In genomic region chr8:120281487-120281886, GRCm38 (mm10) we compare ENCODE assay signal across 8 mouse cellular contexts. TPM values are rescaled to one million over a fixed set of nuclear protein-coding genes. Genes with fewer than 3 reads are reported as not detected.
DNase-seq lines count a peak whose midpoint lies in the region; ATAC-seq lines count a peak whose summit lies in the region.

No protein-coding gene starts in this region.

- no peaks in the 10 kb centered on the region for H3K36me3 ChIP-seq in forebrain, embryonic 16.5 days (ENCODE audit: control insufficient read depth, insufficient read depth)
- no peaks in the 10 kb centered on the region for H3K36me3 ChIP-seq in limb, embryonic 12.5 days

- peak; percentile 80 for DNase-seq in urinary bladder, postnatal 14 days (ENCODE audit: low spot score)
- no peak for DNase-seq in urinary bladder, adult 2 months (ENCODE audit: low spot score)
- DNase-seq in cerebellum, adult 18-20 months: peak; percentile 83 to 85
- DNase-seq in neural tube, embryonic 10.5 days (ENCODE audit: extremely low spot score, low spot score): peak; percentile 80
- peak; percentile 91 for DNase-seq in thymus, postnatal 0 days (ENCODE audit: low spot score)

- no peaks in the 10 kb centered on the region for H3K27me3 ChIP-seq in forebrain, embryonic 16.5 days (replicated peaks; ENCODE audit: control insufficient read depth, insufficient read depth, low read length)
- no peaks in the 10 kb centered on the region for H3K27me3 ChIP-seq in limb, embryonic 12.5 days

- no peak overlapping the region for H3K4me3 ChIP-seq in forebrain, embryonic 16.5 days (replicated peaks; ENCODE audit: low read length)
- no peak overlapping the region for H3K4me3 ChIP-seq in limb, embryonic 12.5 days (replicated peaks)

- H3K4me1 ChIP-seq in forebrain, embryonic 16.5 days (replicated peaks; ENCODE audit: control insufficient read depth, insufficient read depth, low read length): peaks cover 45% of the 10 kb centered on the region
- peaks cover 96% of the 10 kb centered on the region for H3K4me1 ChIP-seq in limb, embryonic 12.5 days (replicated peaks)

- WGBS in forebrain, embryonic 16.5 days: 18% methylated on average over 4 of the region's 4 CpGs
- 12% methylated on average over 4 of the region's 4 CpGs for WGBS in limb, embryonic 12.5 days

- no peaks in the 10 kb centered on the region for H3K9me3 ChIP-seq in forebrain, embryonic 16.5 days (ENCODE audit: control insufficient read depth, low read length)
- H3K9me3 ChIP-seq in limb, embryonic 12.5 days: no peaks in the 10 kb centered on the region

- no peak overlapping the region for H3K27ac ChIP-seq in forebrain, embryonic 16.5 days (ENCODE audit: low read length)
- H3K27ac ChIP-seq in limb, embryonic 12.5 days: peak overlapping the region; percentile 45; the same call in 1 of the 2 replicates

- H3K4me2 ChIP-seq in forebrain, embryonic 16.5 days (ENCODE audit: low read length): no peak overlapping the region
- H3K4me2 ChIP-seq in limb, embryonic 12.5 days: no peak overlapping the region

- no peak overlapping the region for H3K9ac ChIP-seq in forebrain, embryonic 16.5 days (replicated peaks; ENCODE audit: low read depth, low read length)
- no peak overlapping the region for H3K9ac ChIP-seq in limb, embryonic 12.5 days (replicated peaks)

- ATAC-seq in forebrain, embryonic 16.5 days: peak; percentile 75
- peak; percentile 38 for ATAC-seq in inflammation-experienced regulatory T-cells, adult 6 months
- ATAC-seq in limb, embryonic 12.5 days (ENCODE audit: insufficient number of reproducible peaks, insufficient read depth, low FRiP score, low TSS enrichment, low read depth): no peak

RNA-seq across cellular contexts. Expression of gene Gse1, which starts 53.2 kb away (rescaled TPM):
- 27.5 and 30.2 TPM in 2 replicates for polyA plus RNA-seq in urinary bladder, adult 2 months (2012; rRNA removed)
- polyA plus RNA-seq in forebrain, embryonic 16.5 days (2015; fragmentation: Nextera tagmentation; extraction: Ambion mirVana): 26.9 and 34.9 TPM in 2 replicates
- polyA plus RNA-seq in inflammation-experienced regulatory T-cells, adult 6 months (2017; shearing (Covaris generic)): 1 to 10 TPM; 2.0 to 4.0 (median 3.2) TPM
- 7.6 and 9.1 TPM in 2 replicates for polyA plus RNA-seq in limb, embryonic 12.5 days (2016; fragmentation: Nextera tagmentation; extraction: Ambion mirVana)
- polyA plus RNA-seq in thymus, postnatal 0 days (2015; fragmentation: Nextera tagmentation; extraction: Ambion mirVana): 26.3 and 35.9 TPM in 2 replicates
